Mouse (Mus musculus) kidney, adult 2 months (tissue): ENCODE measurements around the gene Ndufb2.

Experiments
- CTCF ChIP-seq: fragments of 200-500 bp; conservative IDR thresholded peaks from 2 replicates; pipeline ENCODE4 v1.5.1; 2011; ENCODE audit warnings: low read depth, mild to moderate bottlenecking, control low read depth, low read length, moderate library complexity, mixed read lengths; ENCODE audit not compliant: insufficient read depth, insufficient read length
- POLR2A ChIP-seq: fragments of 200-500 bp; IDR thresholded peaks from one replicate; pipeline ENCODE4 v1.6.1; 2011; ENCODE audit warnings: low read depth, low read length, control low read depth

GRCm38 (mm10) chr6:39604565-39604964 is 12.2 kb downstream of the Ndufb2 start:
- TF ChIP-seq CTCF, result no peak
- no peak for TF ChIP-seq POLR2A
